Mouse (Mus musculus): ENCODE results near the gene Olfr433. TPM values are rescaled to one million over a fixed set of nuclear protein-coding genes. Genes with fewer than 3 reads are reported as not detected.
A peak's percentile ranks its signal among the peaks of the same experiment; 100 is the strongest.
"Not testable (repeated sequence)": the region's sequence is repeated elsewhere in the genome, so short reads cannot be mapped to it uniquely, and the experiment has no call there.

Olfr433 gene
- polyA plus RNA-seq (2012; rRNA removed): 0.04 TPM in 1 of 2 replicates, not detected in the other

- no peak for DNase-seq (ENCODE audit: low read depth)
- TF ChIP-seq CTCF (IDR thresholded peaks at IDR 0.05; ENCODE audit: borderline replicate concordance, extremely low read depth, insufficient read depth, insufficient read length): no peak
- no peak for TF ChIP-seq POLR2A (IDR thresholded peaks at IDR 0.05; ENCODE audit: borderline replicate concordance, extremely low read depth, insufficient read depth, insufficient read length, poor library complexity, severe bottlenecking)
These were observed at the start of gene Olfr433 for GRCm38 (mm10) chr1:174040523-174041177. Gene Olfr433 (plus strand): TSS chr1:174040705.

- DNase-seq (ENCODE audit: low read depth): no peak
- TF ChIP-seq POLR2A (IDR thresholded peaks at IDR 0.05; ENCODE audit: borderline replicate concordance, extremely low read depth, insufficient read depth, insufficient read length, poor library complexity, severe bottlenecking) (no peak), CTCF (IDR thresholded peaks at IDR 0.05; ENCODE audit: borderline replicate concordance, extremely low read depth, insufficient read depth, insufficient read length) (no peak)
These were observed 45.5 kb upstream of the Olfr433 start for GRCm38 (mm10) chr1:173995003-173995402.

GRCm38 (mm10) chr1:174004352-174005109 is 36.0 kb upstream of the Olfr433 start:
- DNase-seq (ENCODE audit: low read depth): not testable (repeated sequence)

- DNase-seq (ENCODE audit: low read depth): not testable (repeated sequence)
These were observed 33.5 kb upstream of the Olfr433 start for GRCm38 (mm10) chr1:174007050-174007449.

- DNase-seq (ENCODE audit: low read depth): no peak
- no peak for TF ChIP-seq CTCF (IDR thresholded peaks at IDR 0.05; ENCODE audit: borderline replicate concordance, extremely low read depth, insufficient read depth, insufficient read length)
- TF ChIP-seq POLR2A (IDR thresholded peaks at IDR 0.05; ENCODE audit: borderline replicate concordance, extremely low read depth, insufficient read depth, insufficient read length, poor library complexity, severe bottlenecking): no peak
These were observed 8.8 kb upstream of the Olfr433 start, which contains the start of gene Ifi205 for GRCm38 (mm10) chr1:174031698-174032097. Gene Ifi205 (minus strand): TSS chr1:174031810.

- DNase-seq (ENCODE audit: low read depth): peak; percentile 1
These were observed 4.7 kb upstream of the Olfr433 start for GRCm38 (mm10) chr1:174035841-174036240.

GRCm38 (mm10) chr1:174038480-174038879 is 2.0 kb upstream of the Olfr433 start:
- DNase-seq (ENCODE audit: low read depth): no peak
- TF ChIP-seq POLR2A (IDR thresholded peaks at IDR 0.05; ENCODE audit: borderline replicate concordance, extremely low read depth, insufficient read depth, insufficient read length, poor library complexity, severe bottlenecking): no peak
- TF ChIP-seq CTCF (IDR thresholded peaks at IDR 0.05; ENCODE audit: borderline replicate concordance, extremely low read depth, insufficient read depth, insufficient read length): no peak

More at GRCm38 (mm10) chr1:174035841-174036240, 4.7 kb upstream of the Olfr433 start:
- TF ChIP-seq CTCF (IDR thresholded peaks at IDR 0.05; ENCODE audit: borderline replicate concordance, extremely low read depth, insufficient read depth, insufficient read length): no peak

GRCm38 (mm10) chr1:174042091-174042884 is 1.8 kb downstream of the Olfr433 start:
- not testable (repeated sequence) for DNase-seq (ENCODE audit: low read depth)

- TF ChIP-seq POLR2A (IDR thresholded peaks at IDR 0.05; ENCODE audit: borderline replicate concordance, extremely low read depth, insufficient read depth, insufficient read length, poor library complexity, severe bottlenecking) (no peak), CTCF (IDR thresholded peaks at IDR 0.05; ENCODE audit: borderline replicate concordance, extremely low read depth, insufficient read depth, insufficient read length) (no peak)
- DNase-seq (ENCODE audit: low read depth): no peak
These were observed 3.9 kb downstream of the Olfr433 start for GRCm38 (mm10) chr1:174044431-174044830.

- not testable (repeated sequence) for DNase-seq (ENCODE audit: low read depth)
These were observed 7.7 kb downstream of the Olfr433 start for GRCm38 (mm10) chr1:174048227-174048626.

GRCm38 (mm10) chr1:174048893-174049292 is 8.4 kb downstream of the Olfr433 start, which contains the start of gene Olfr432:
Gene Olfr432 (plus strand): TSS chr1:174049205.
- DNase-seq (ENCODE audit: low read depth): no peak
- no peak for TF ChIP-seq POLR2A (IDR thresholded peaks at IDR 0.05; ENCODE audit: borderline replicate concordance, extremely low read depth, insufficient read depth, insufficient read length, poor library complexity, severe bottlenecking)
- no peak for TF ChIP-seq CTCF (IDR thresholded peaks at IDR 0.05; ENCODE audit: borderline replicate concordance, extremely low read depth, insufficient read depth, insufficient read length)

GRCm38 (mm10) chr1:174049357-174049756 is 8.9 kb downstream of the Olfr433 start:
- DNase-seq (ENCODE audit: low read depth): not testable (repeated sequence)

All from brain, embryonic 14.5 days (tissue).